Mouse (Mus musculus) testis, adult 2 months (tissue): Measurements from ENCODE around the gene Poglut1. TPM values are rescaled to one million over a fixed set of nuclear protein-coding genes. Genes with fewer than 3 reads are reported as not detected.
"Not testable (repeated sequence)": the region's sequence is repeated elsewhere in the genome, so short reads cannot be mapped to it uniquely, and the experiment has no call there.

Source experiments
- H3K27ac ChIP-seq: fragments of 200-500 bp; 2 replicates; pipeline ENCODE4 v1.5.1; 2012; ENCODE audit warnings: low read depth, low read length; ENCODE audit not compliant: control insufficient read depth, insufficient read depth
- H3K27me3 ChIP-seq: fragments of 200-500 bp; 2 replicates; pipeline ENCODE4 v1.6.1; 2012; ENCODE audit warnings: mild to moderate bottlenecking, low read length, moderate library complexity; ENCODE audit not compliant: control insufficient read depth, insufficient read depth
- H3K36me3 ChIP-seq: fragments of 200-500 bp; 2 replicates; pipeline ENCODE4 v1.6.1; 2012; ENCODE audit warnings: mild to moderate bottlenecking, low read length; ENCODE audit not compliant: control insufficient read depth, insufficient read depth
- H3K4me1 ChIP-seq: fragments of 200-500 bp; 2 replicates; pipeline ENCODE4 v1.6.1; 2012; ENCODE audit warnings: low read length; ENCODE audit not compliant: control insufficient read depth, insufficient read depth
- H3K4me3 ChIP-seq: fragments of 200-500 bp; 2 replicates; pipeline ENCODE4 v1.5.1; 2012; ENCODE audit warnings: low read depth, mild to moderate bottlenecking, low read length, moderate library complexity, mixed read lengths; ENCODE audit not compliant: control insufficient read depth
- CTCF ChIP-seq: fragments of 200-500 bp; IDR thresholded peaks from 2 replicates; pipeline ENCODE4 v1.5.1; 2012; ENCODE audit warnings: low read depth, mild to moderate bottlenecking, inconsistent platforms, low read length, moderate library complexity; ENCODE audit not compliant: control insufficient read depth, insufficient read depth, insufficient replicate concordance
- POLR2A ChIP-seq: fragments of 200-500 bp; IDR thresholded peaks from 2 replicates; pipeline ENCODE4 v1.6.1; 2012; ENCODE audit warnings: low read depth, mild to moderate bottlenecking, inconsistent platforms, low read length, moderate library complexity; ENCODE audit not compliant: control insufficient read depth
- polyA plus RNA-seq: library from polyadenylated mRNA; depleted of rRNA; stranded (reverse); fragments of >200 nt; gene quantifications from 2 replicates; pipeline ENCODE4 v1.2.3, GENCODE M21; 2012; rRNA removed

The Poglut1 gene
- polyA plus RNA-seq, 1 experiment = 3.9 TPM

GRCm38 (mm10) chr16:38481327-38481726 lies 68.7 kb downstream of the Poglut1 start:
- TF ChIP-seq POLR2A (no peak), CTCF (no peak)
- H3K27ac ChIP-seq = no peak overlapping the region
- H3K27me3 ChIP-seq = no peaks in the 10 kb centered on the region
- peaks cover 15% of the 10 kb centered on the region for H3K4me1 ChIP-seq
- H3K36me3 ChIP-seq = no peaks in the 10 kb centered on the region
- no peak overlapping the region for H3K4me3 ChIP-seq

- no peaks in the 10 kb centered on the region for H3K36me3 ChIP-seq
- TF ChIP-seq CTCF = no peak
- no peak for TF ChIP-seq POLR2A
Observed at GRCm38 (mm10) chr16:38478296-38478695, 71.8 kb downstream of the Poglut1 start.

GRCm38 (mm10) chr16:38477241-38477608 lies 72.8 kb downstream of the Poglut1 start:
- peak overlapping the region; percentile 57 for H3K4me3 ChIP-seq
- not testable (repeated sequence) for H3K27me3 ChIP-seq, H3K27ac ChIP-seq, H3K36me3 ChIP-seq
- H3K4me1 ChIP-seq = peaks cover 11% of the 10 kb centered on the region

More at GRCm38 (mm10) chr16:38478296-38478695, 71.8 kb downstream of the Poglut1 start:
- no peak overlapping the region for H3K4me3 ChIP-seq
- H3K27ac ChIP-seq = no peak overlapping the region
- no peaks in the 10 kb centered on the region for H3K27me3 ChIP-seq
- H3K4me1 ChIP-seq = peaks cover 13% of the 10 kb centered on the region

GRCm38 (mm10) chr16:38476312-38477240 lies 73.5 kb downstream of the Poglut1 start:
- H3K4me1 ChIP-seq = peaks cover 11% of the 10 kb centered on the region

DNA sequence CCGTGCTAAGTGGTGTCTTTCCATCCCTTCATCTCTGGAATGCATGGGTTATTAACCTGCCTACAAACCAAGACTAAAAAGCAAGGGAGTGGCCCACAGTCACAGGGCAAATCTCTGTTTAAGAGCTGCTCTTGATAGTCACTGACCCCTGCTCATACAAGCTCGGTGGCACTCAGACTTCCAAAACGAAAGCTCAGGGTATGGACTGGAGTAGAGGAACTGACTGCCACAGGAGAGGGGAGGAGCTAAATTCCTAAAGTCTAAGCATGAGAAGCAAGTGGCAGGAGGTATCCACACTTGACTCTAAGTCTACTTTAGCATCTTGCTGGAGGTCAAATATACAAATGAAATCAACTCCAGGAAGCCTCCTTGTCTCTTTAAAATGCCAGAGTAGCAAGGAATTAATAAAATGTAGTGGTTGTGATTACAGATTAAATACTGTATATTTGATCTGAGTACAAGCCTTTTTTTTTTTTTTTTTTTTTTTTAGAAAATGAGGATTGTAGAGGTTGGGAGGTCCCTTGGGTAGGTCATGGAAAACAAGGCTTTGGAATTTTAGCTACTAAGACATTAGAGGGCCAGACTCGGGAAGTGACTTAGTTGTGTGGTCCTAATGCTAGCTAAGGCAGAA lies 74.3 kb downstream of the Poglut1 start:
- H3K4me1 ChIP-seq = peaks cover 11% of the 10 kb centered on the region
- H3K27me3 ChIP-seq = no peaks in the 10 kb centered on the region
- H3K4me3 ChIP-seq = no peak overlapping the region
- no peaks in the 10 kb centered on the region for H3K36me3 ChIP-seq
- no peak for TF ChIP-seq CTCF
- TF ChIP-seq POLR2A = no peak
- no peak overlapping the region for H3K27ac ChIP-seq

More at GRCm38 (mm10) chr16:38476312-38477240, 73.5 kb downstream of the Poglut1 start:
- Histone ChIP-seq H3K27me3 (no peaks in the 10 kb centered on the region), H3K27ac (no peak overlapping the region), H3K36me3 (no peaks in the 10 kb centered on the region), H3K4me3 (peak overlapping the region; percentile 57)
- TF ChIP-seq POLR2A (no peak), CTCF (no peak)

Other genes starting within 250 kb of the Poglut1 start
- 22.4 and 23.4 TPM in 2 replicates for gene Maats1, start 208.1 kb downstream of the Poglut1 start, polyA plus RNA-seq
- 53.2 and 68.3 TPM in 2 replicates for gene Cox17, start 203.3 kb downstream of the Poglut1 start, polyA plus RNA-seq
- not detected in 2 replicates for gene Gm21987, start 203.2 kb downstream of the Poglut1 start, polyA plus RNA-seq
- gene Popdc2, start 188.0 kb downstream of the Poglut1 start, polyA plus RNA-seq = 1.4 and 2.0 TPM in 2 replicates
- gene Pla1a, start 117.1 kb downstream of the Poglut1 start, polyA plus RNA-seq = 3.7 and 4.7 TPM in 2 replicates
- gene Adprh, start 97.6 kb downstream of the Poglut1 start, polyA plus RNA-seq = 19.2 and 21.7 TPM in 2 replicates
- 0.08 and 0.10 TPM in 2 replicates for gene Cd80, start 94.7 kb downstream of the Poglut1 start, polyA plus RNA-seq
- gene Timmdc1, start 27.6 kb downstream of the Poglut1 start, polyA plus RNA-seq = 5.3 and 6.4 TPM in 2 replicates
- gene Tmem39a, start 8.4 kb upstream of the Poglut1 start, polyA plus RNA-seq = 43.7 and 45.1 TPM in 2 replicates
- 1.9 and 2.6 TPM in 2 replicates for gene Arhgap31, start 163.0 kb upstream of the Poglut1 start, polyA plus RNA-seq
- gene B4galt4, start 192.0 kb upstream of the Poglut1 start, polyA plus RNA-seq = 0.72 and 0.91 TPM in 2 replicates